Mouse (Mus musculus) megakaryocyte, embryonic 14.5 days (primary cell): Measurements from ENCODE around the gene Egfl6.

Experiments
- FLI1 ChIP-seq: IDR thresholded peaks from 2 replicates; pipeline ENCODE4 v1.6.1; 2012; ENCODE audit warnings: low read length, inconsistent platforms, mixed read lengths
- GATA1 ChIP-seq: IDR thresholded peaks from 3 replicates; pipeline ENCODE4 v1.6.1; 2012; ENCODE audit warnings: mixed read lengths, low read length, inconsistent platforms, borderline replicate concordance

- TF ChIP-seq GATA1 = no peak
- TF ChIP-seq FLI1 = no peak
These were observed 106.7 kb downstream of the Egfl6 start for GRCm38 (mm10) chrX:166478631-166479364.
